Mouse (Mus musculus) left cerebral cortex, postnatal 10 days (tissue): ENCODE data around the gene Spns1. TPM values are rescaled to one million over a fixed set of nuclear protein-coding genes. Genes with fewer than 3 reads are reported as not detected.

ENCODE experiments used
- DNase-seq, 2 experiments: peaks; one replicate each; pipeline ENCODE4 v3.0.0; 2021 to 2022; ENCODE audit warnings: low spot score in 2 of 2, mixed read lengths in 1 of 2; ENCODE audit errors: extremely low spot score in 1 of 2
- intact Hi-C: fragments of 180-260 bp; cut with DNase I; formaldehyde crosslinking; loops from one replicate; pipeline ENCODE4 v1.15.1; 2025
- total RNA-seq, 2 experiments: library from RNA; stranded (reverse); gene quantifications; 2 replicates each; pipeline ENCODE4 v1.2.3; 2021

Gene Spns1
- total RNA-seq, 2 experiments from 2014 or later = 85.2 to 89.0 TPM

GRCm38 (mm10) chr7:126376903-126377277 lies 360 bp downstream of the Spns1 start:
- peak in 1 of 2 experiments; percentile 58 for DNase-seq
- intact Hi-C loops = loop anchor here (5.0 kb wide), 1 partner anchor 115 kb away; no protein-coding TSS in a partner anchor

- DNase-seq = no peak
- intact Hi-C loops = loop anchor here (5.0 kb wide), 1 partner anchor 113 kb away; no protein-coding TSS in a partner anchor
Observed at GRCm38 (mm10) chr7:126375012-126375411, 2.2 kb downstream of the Spns1 start.

- DNase-seq = no peak
- intact Hi-C loops = no loop called here
Observed at GRCm38 (mm10) chr7:126374526-126374925, 2.7 kb downstream of the Spns1 start.

- no peak for DNase-seq
- intact Hi-C loops = no loop called here
Observed at GRCm38 (mm10) chr7:126373007-126373406, 4.2 kb downstream of the Spns1 start.

- intact Hi-C loops = no loop called here
- DNase-seq = no peak
Observed at GRCm38 (mm10) chr7:126369393-126369792, 7.9 kb downstream of the Spns1 start, which contains the start of gene Lat. TSS of gene Lat (minus strand) at chr7:126369570.

GRCm38 (mm10) chr7:126368367-126368766 lies 8.9 kb downstream of the Spns1 start:
- intact Hi-C loops = no loop called here
- DNase-seq = no peak

- DNase-seq = no peak
- intact Hi-C loops = no loop called here
Observed at GRCm38 (mm10) chr7:126367636-126368035, 9.6 kb downstream of the Spns1 start.

GRCm38 (mm10) chr7:126363038-126363437 lies 14.2 kb downstream of the Spns1 start:
- DNase-seq = no peak
- intact Hi-C loops = no loop called here

- DNase-seq = no peak
- intact Hi-C loops = no loop called here
Observed at GRCm38 (mm10) chr7:126359049-126359448, 18.2 kb downstream of the Spns1 start.

- intact Hi-C loops = no loop called here
- no peak for DNase-seq
Observed at GRCm38 (mm10) chr7:126358413-126358812, 18.8 kb downstream of the Spns1 start.

- intact Hi-C loops = no loop called here
- no peak for DNase-seq
Observed at GRCm38 (mm10) chr7:126357838-126358237, 19.4 kb downstream of the Spns1 start.

- no peak for DNase-seq
- intact Hi-C loops = no loop called here
Observed at GRCm38 (mm10) chr7:126356793-126357591, 20.3 kb downstream of the Spns1 start.

GRCm38 (mm10) chr7:126355847-126356597 lies 21.2 kb downstream of the Spns1 start:
- intact Hi-C loops = no loop called here
- DNase-seq = no peak

- intact Hi-C loops = no loop called here
Observed at GRCm38 (mm10) chr7:126354738-126355614, 22.3 kb downstream of the Spns1 start.

GRCm38 (mm10) chr7:126353994-126354365 lies 23.3 kb downstream of the Spns1 start:
- DNase-seq = no peak
- intact Hi-C loops = no loop called here

More at GRCm38 (mm10) chr7:126354738-126355614, 22.3 kb downstream of the Spns1 start:
- DNase-seq = no peak

- intact Hi-C loops = no loop called here
- DNase-seq = no peak
Observed at GRCm38 (mm10) chr7:126353251-126353993, 23.8 kb downstream of the Spns1 start.

- intact Hi-C loops = no loop called here
- DNase-seq = no peak
Observed at GRCm38 (mm10) chr7:126351419-126351951, 25.8 kb downstream of the Spns1 start.

- intact Hi-C loops = no loop called here
- no peak for DNase-seq
Observed at GRCm38 (mm10) chr7:126350748-126351418, 26.4 kb downstream of the Spns1 start.
